Mouse (Mus musculus) adrenal gland, postnatal 10 days (tissue): ENCODE results near the gene Adgrg1. TPM values are rescaled to one million over a fixed set of nuclear protein-coding genes. Genes with fewer than 3 reads are reported as not detected.
A peak's percentile ranks its signal among the peaks of the same experiment; 100 is the strongest.

Experiments
- DNase-seq: peaks from one replicate; pipeline ENCODE4 v3.0.0; 2021; ENCODE audit warnings: mixed read lengths
- total RNA-seq, 2 experiments: library from RNA; stranded (reverse); gene quantifications; 2 replicates each; pipeline ENCODE4 v1.2.3; 2021

Gene Adgrg1
- total RNA-seq, 2 experiments from 2014 or later, result 35.9 to 48.9 TPM

DNA sequence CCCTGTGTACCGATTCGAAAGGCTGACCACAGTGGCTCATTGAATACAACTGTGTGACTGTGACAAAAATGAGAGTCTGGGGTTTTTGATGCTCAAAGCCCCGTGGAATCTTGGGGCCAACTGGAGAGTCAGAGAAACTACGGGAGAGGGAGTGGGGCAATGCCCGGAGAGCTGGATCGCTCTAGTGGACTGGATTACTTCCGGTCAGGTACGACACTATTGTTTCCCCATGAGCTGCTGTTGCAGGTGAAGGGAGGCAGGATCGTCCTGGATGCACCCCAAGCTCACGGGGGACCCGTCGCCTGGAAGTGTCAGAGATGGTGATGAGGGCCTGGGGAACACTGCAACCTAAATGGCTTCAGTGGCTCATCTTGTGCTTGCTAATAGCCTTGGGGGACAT is 21.5 kb downstream of the Adgrg1 start:
- DNase-seq, result no peak

DNA sequence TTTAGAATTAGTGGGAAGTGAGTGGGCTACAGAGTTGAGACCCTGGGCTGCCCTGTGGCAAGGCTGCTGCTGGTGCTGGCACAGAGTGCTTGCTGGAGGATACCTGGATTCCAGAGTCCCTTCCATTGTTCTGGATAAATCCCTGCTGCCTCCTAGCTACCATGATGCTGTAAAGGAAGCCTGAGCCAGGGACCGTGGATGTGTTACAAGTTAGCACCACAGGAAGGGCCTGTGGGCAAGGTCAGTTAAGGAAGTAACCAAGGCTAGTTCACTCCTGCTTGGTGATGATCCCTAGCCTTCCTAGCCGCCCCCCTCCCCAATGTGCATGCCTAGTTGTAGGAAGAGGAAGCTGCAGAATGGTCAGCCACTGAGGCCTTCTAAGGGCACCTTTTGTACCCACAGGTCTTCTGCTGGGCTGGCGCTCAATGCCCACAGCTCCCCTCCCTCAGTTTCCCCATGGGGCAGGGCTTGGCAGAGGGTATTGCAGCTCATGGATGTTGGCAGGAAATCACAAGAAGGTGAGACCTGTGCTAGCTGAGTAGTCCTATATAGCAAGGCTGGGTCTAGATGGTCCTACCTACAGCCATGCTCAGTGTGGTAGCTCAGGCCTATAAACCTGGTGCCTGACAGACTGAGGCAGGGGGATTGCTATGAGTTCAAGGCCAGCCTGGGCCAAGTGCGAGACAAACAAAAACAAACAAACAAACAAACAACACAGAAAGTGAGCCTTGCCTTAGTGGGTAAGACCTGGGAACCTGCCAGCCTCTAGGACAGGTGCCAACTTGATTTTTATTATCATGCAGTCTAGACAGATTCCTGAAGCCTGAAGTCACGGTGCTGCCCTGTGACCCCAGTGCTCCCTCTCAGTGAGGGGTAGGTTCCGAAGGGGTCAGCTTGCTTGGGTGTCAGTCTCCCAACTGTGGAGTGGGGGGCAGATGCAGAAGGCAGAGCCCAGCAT is 22.6 kb downstream of the Adgrg1 start:
- peak; percentile 62 for DNase-seq

DNA sequence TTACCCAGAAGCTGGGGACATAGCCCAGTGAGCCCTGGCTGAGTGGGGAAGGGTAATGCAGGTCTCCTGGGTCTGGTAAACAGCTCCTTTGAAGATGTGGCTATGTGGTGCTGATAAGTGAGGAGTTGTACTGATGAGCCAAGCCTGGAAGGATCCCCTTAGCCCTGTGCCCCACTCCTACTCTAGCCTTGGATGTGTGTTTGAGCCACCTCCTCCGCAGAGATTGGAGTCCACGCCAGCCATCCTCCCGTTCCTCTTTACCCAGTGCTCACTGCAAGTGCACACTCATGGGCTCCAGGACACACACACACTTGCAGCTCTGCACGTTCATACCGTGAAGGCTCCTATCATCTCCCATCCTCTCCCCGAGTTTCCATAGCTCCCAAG is 23.3 kb downstream of the Adgrg1 start:
- DNase-seq, result no peak

DNA sequence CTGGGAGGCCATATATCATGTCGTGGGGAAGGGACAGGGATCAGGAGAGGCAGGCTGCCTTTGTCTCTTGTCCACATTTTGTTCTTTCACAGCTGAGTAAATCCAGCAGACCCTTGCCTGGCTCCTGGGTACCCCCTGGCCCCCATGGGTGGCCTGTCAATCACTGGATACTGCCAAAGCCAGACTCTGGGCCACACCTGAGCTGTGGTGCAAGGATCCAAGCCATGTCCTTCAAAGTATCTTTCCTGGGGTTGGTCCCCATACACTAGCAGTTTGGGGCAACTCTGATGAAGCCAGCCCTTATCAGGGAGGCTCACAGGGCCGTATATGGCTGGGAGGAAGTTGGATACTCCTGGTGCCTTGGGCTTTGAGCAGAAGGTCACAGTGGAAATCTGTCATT is 23.9 kb downstream of the Adgrg1 start:
- no peak for DNase-seq

- DNase-seq, result no peak
These were observed 24.5 kb downstream of the Adgrg1 start for GRCm38 (mm10) chr8:94999004-94999403.

GRCm38 (mm10) chr8:94999956-95000355 is 25.4 kb downstream of the Adgrg1 start:
- peak; percentile 27 for DNase-seq

- peak; percentile 72 for DNase-seq
These were observed 26.1 kb downstream of the Adgrg1 start for GRCm38 (mm10) chr8:95000684-95001083.

DNA sequence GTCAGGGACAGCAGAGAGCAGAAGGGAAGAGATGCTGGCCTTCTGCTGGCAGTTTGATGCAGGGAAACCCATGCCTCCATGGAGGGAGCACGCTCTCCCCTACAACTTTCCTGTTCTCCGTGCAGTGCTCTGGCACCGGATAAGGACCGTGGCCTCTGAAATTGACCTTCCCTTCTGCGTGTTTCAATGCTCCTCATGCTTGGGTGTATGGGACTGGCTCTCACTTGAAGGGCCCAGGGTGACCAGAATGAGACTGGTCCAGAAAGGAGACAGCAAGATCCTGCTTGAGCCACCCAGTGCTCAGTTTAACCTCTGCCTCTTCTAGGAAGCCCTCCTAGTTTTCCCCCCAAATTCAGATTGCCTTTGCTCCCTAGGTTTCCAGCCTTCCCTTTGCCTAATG is 26.6 kb downstream of the Adgrg1 start:
- no peak for DNase-seq

DNA sequence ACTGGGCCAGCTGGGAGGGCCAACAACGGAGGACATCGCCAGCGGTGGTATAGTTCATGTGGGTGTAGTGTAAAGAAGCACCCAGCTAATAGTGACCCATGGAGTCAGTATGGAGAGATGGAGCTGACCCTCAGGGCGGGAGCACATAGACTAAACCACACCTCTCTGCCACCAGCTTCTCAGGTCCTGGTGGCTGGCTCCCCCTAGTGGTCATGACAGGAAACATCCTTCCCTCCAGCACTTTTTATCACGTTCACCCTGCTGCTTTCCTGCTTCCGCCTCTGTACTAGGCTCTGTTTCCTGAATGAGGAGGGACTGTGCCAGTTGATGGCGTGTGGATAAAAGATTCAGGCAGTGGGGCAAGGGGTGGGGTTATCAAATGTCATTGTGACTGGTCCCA is 27.1 kb downstream of the Adgrg1 start:
- peak; percentile 84 for DNase-seq

DNA sequence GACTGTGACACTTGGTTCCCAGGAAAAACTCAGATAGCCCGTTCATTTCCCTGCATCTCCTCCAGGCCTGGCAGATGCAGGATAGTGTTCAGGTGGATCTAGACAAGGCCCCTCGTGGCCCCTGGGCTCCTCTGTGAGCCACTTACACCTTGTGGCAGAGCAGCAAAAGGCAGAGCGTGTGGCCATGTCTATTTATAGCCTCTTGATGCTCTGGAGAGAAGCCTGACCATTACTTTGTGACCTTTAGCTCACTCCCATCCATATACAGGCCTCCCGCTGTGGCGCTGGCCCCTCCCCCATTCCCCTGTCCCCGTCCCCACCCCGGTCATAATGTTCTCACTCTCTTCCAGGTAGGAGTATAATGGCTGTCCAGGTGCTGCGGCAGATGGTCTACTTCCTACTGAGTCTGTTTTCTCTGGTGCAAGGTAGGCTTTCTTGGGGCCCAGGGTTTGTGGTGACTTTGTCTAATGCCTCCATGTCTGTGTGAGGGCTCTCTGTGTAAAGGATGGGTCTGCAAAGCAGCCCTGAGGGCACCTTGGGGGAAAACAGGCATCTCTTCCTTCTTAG is 27.6 kb downstream of the Adgrg1 start:
- DNase-seq, result no peak

DNA sequence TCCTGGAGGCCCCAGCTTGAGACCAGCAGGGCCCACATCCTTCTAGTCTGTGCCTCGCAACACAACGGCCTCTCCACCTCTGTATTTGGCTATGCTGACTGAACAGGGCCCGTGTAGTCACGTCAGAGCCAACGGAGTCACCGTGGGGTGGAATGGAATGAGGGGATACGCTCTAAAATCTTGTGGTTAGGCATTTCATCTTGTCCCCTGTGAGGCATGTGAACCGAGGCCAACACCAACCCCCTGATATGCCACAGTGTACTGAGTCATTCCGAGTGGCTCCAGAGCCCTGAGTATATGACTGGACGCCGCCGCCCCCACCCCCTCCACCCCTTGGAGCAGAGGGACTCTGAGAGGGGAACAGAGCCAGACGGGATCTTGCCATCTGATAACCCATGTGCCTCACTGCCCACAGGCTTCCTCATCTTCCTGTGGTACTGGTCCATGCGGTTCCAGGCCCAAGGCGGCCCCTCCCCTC is 37.9 kb downstream of the Adgrg1 start:
- DNase-seq, result no peak

- no peak for DNase-seq
These were observed 41.3 kb downstream of the Adgrg1 start for GRCm38 (mm10) chr8:95015866-95016265.

DNA sequence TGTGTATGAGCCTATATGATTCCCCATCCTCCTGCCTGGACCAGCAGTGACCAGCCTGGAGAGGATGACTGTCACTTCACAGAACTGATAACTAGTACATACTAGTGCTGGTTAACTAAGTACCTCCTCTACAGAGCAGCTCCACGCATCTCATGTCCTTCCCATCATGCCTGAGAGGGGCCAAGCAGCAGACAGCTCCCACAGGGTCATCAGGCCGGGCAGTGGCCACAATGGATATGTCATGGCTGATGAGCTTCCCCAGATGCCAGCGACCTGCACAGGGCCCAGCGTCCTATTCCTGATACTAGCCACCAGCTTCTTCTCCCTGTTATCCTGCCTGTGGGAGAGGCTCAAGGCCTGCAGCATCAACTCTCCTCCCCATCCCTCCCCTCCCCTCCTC is 42.1 kb downstream of the Adgrg1 start:
- DNase-seq, result no peak

DNA sequence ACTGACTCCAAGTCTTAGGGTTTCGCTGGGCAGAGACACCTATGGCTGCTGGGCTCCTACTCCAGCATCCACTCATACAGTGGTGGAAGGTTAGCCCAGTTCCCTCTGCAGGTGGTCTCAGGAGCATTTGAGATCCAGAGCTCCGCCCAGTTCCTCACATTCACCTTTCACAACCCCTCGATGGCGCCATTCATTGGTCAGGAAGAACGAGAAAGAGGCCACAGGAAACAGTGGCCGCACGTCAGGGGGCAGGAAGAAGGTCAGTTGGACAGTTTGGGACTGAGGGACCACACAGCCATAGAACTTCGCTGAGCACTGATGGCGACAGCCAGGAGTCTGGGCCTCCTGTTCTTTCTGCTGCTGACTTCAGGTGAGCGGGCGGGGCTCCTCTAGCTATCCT is 42.9 kb downstream of the Adgrg1 start, which contains the start of gene Adgrg3:
Gene Adgrg3, plus strand, starts transcription at position 242 of the 400 bp plus-strand sequence.
- no peak for DNase-seq

- no peak for DNase-seq
These were observed 43.6 kb downstream of the Adgrg1 start for GRCm38 (mm10) chr8:95017969-95018635.

DNA sequence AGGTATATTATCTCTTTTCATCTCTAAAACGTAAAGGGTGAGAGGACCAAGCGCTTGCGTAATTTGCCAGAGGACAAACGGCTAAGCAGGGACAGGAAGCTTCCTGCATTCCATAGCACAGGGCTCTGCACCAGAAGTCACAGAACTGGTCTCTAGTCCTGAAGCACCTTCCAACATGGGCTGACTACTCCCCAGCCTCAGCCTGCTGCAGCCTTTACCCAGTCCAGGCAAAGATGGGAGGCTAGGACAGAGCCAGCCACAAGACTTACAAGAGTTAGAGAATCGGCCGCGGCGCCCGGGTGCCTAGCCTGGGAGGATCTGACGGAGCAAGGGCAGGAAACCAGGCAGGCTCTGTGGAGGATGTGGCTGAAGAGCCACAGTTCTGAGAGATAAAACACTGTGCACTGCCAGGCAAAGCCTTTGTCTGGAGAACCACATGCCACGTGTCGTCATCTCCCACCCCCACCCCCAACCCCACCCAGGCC is 45.8 kb downstream of the Adgrg1 start:
- DNase-seq, result no peak

- DNase-seq, result no peak
These were observed 46.3 kb downstream of the Adgrg1 start for GRCm38 (mm10) chr8:95020821-95021220.

GRCm38 (mm10) chr8:95023201-95023600 is 48.6 kb downstream of the Adgrg1 start:
- DNase-seq, result no peak

GRCm38 (mm10) chr8:95024387-95024786 is 49.8 kb downstream of the Adgrg1 start:
- no peak for DNase-seq

DNA sequence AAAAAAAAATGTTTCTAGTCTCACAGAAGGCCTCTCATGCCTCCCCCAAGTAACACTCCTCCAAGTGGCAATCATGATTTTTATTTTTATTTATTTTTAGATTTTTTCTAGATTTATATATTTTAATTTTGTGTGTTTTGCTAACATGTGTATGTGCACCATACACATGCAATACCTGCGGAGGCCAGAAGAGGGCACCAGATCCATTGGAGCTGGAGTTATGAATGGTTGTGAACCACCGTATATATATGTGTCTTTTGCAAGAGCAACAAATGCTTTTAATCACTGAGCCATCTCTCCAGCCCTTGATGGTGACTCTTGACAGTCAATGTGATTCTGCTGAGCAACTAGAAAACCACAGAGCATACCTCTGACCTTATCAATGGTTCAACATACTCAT is 50.9 kb downstream of the Adgrg1 start:
- peak; percentile 55 for DNase-seq

DNA sequence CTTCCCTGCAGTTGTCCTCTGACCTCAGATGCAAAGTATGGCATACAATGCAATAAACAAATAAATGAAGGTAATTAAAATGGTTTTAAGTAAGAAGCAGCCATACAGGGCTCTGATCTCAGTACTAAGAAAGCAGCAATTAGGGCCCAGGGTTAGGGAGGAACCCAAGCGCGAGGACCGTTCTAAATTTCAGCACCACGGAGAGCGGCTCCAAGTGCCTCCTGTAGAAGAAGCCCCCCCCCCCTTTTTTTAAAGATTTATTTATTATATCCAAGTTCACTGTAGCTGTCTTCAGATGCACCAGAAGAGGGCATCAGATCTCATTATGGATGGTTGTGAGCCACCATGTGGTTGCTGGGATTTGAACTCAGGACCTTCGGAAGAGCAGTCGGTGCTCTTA is 53.8 kb downstream of the Adgrg1 start:
- DNase-seq, result peak; percentile 37

GRCm38 (mm10) chr8:95037106-95037925 is 62.8 kb downstream of the Adgrg1 start:
- peak; percentile 46 for DNase-seq
